Mouse (Mus musculus) induced T-regulatory cell, adult 2 months (primary cell): ENCODE data around the gene H2-DMa.

Experiments used
- DNase-seq: peaks from one replicate; pipeline ENCODE4 v3.0.0-alpha.2; 2012; ENCODE audit warnings: low read depth

H2-DMa gene

GRCm38 (mm10) chr17:34152923-34153322, 33.6 kb downstream of the H2-DMa start, which contains the start of gene H2-DMb1:
Gene H2-DMb1, plus strand, starts transcription at chr17:34153072.
- peak; percentile 81 for DNase-seq

GRCm38 (mm10) chr17:34155534-34155933, 36.2 kb downstream of the H2-DMa start:
- no peak for DNase-seq

GRCm38 (mm10) chr17:34164202-34164895, 45.0 kb downstream of the H2-DMa start:
- DNase-seq: peak; percentile 56

DNA sequence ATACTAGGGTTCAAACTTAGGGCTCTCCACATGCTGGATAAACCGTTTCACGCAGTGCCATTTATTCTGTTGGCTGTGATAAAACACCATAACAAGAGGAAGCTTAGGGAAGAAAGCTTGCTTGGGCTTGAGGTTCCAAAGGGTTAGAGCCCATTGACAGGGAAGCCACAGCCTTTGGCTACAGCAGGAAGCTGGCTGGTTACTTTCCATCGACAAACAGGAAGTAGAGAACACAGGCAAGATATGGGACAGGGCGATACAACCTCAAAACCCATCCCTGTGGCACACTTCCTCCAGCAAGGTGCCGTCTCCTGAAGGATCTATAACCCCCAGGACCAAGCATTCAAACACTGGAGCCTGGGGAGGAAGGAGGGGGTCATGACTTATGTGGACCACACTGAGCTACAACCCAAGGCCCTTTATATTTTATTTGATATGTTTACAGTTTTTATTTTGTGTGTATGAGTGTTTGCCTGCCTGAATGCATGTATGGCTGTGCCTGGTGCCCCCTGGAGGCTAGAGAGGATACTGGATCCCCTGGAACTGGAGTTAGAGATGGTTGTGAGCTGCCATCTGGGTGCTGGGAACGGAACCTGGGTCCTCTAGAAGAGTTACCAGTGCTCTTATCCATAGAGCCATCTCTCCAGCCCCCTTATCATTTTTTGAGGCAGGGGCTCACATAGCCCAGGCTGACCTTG, 45.8 kb downstream of the H2-DMa start:
- DNase-seq: peak; percentile 66

DNA sequence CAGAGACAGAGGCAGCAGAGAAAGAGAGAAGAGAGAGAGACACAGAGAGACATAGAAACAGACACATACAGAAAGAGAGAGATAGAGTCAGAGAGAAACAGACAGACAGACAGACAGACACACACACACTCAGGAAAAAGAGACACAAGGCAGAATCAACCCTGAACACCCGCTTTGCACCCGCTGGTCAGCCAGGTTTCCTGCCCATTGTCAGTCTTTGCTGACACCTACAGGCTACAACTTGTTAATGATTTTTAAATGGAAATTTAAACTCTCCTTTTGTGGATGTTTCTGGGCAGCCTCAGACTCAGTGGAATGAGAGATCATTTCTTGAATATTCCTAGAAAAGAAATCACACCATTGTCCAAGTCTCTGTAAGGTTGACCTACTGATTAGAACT, 49.9 kb downstream of the H2-DMa start:
- DNase-seq: peak; percentile 80

DNA sequence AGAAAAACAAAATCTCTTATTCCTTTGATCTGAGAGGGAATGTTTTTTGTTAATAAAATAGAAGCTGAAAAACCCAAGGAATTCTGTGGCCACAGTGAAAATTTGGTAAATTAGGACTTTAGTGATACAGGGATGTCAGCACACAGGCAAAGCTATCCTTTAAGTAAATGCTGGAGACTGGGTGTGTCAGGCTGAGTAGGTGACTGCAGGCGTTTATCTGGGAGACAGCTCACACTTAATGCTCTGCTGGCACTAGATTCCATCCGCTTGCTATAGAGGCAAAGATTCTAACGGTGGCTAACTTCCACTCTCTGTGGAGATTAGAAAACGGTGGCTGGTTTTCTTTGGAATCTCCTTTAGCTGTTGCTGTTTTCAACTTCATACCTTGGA, 51.1 kb downstream of the H2-DMa start:
- DNase-seq: no peak

GRCm38 (mm10) chr17:34170877-34171498, 51.6 kb downstream of the H2-DMa start:
- peak; percentile 97 for DNase-seq

DNA sequence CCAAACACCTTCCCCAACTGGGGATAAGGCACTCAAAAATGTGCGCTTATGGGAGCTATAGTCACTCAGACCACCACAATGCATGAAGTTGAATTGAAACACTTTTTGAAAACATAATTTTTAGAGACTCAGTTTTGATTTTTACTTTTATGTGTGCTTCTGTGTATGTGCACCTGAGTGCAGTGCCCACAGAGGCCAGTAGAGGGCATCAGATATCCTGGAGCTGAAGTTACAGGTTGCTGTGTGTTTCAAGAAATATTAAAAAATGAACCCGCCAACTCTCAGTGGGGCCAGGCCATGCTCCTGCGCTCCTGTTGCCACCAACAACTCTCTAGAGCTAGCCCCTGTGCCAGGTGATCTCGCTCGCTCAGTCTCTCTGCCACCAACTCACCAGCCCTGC, 53.2 kb downstream of the H2-DMa start:
- DNase-seq: peak; percentile 60

DNA sequence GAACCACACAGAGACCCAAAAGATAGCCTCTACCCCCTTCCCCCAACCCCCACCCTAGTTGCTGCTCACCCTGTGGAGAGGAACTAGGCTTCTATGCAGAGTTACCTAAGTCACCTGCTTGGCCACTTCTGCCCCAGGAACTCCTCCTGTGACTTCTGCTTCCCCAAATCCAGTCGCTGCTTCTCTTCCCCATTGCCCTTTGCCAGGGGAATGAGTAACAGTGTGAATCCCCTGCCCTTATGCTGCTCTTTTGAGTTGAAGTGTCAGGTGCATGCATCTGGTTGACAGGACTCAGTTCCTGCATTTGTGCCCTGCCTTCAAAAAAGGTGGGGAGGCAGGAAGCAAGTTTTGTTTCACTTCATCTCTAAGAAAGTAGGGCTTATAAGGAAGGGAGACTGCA, 54.7 kb downstream of the H2-DMa start:
- peak; percentile 57 for DNase-seq

DNA sequence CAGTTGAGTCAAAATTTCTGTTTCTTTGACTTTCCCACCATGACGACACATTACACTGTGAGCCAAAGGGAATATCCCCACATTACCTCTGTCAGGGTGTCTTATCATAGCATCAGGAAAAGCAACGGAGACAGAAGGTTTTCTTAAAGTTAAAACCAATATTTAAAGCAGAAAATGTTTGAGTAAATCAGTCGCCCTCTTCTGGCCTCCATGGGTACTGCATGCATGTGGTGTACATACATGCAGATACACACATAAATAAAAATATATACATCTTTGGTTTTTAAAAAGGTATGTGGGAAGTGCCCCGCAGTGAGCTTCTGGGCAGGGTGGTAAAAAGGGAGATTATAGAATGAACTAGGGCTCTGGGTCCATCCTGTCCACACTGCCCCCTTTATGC, 57.8 kb downstream of the H2-DMa start:
- peak; percentile 77 for DNase-seq

DNA sequence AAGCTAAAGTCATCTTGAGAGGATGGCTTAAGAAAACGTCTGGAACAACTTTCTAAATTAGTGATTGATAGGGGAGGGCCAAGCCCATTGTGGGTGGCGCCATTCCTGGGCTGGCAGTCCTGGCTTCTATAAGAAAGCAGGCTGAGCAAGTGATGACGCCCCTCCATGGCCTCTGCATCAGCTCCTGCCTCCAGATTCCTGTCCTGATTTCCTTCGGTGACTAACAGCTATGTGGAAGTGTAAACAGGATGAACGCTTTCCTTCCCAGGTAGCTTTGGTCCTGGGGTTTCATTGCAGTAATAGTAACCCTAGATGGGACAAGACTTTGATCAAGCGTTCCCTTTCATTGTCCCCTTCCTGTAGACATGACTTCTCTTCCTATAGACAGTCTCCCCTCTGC, 59.7 kb downstream of the H2-DMa start:
- DNase-seq: no peak

- DNase-seq: peak; percentile 65
These were observed 60.8 kb downstream of the H2-DMa start for GRCm38 (mm10) chr17:34179913-34180859.

GRCm38 (mm10) chr17:34183564-34184219, 64.4 kb downstream of the H2-DMa start:
- no peak for DNase-seq

DNA sequence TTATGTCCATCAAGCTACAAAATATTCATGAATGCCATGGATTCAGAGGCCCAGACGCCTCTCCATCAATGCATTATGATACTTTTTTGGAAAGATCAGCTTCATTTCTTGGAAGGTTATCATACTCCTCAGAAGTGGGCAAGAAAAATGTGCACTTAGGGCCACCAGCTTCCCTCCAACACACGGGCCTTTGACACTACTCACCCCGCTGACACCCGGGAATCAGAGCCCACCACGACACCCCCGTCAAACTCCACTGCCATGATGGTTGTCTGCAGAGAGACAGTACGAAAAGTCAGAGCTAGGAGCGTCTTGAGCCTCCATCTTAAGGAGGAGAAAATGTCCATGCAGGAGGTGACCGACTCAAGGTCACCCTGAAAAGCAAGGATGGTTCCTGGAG, 66.2 kb downstream of the H2-DMa start:
- no peak for DNase-seq

GRCm38 (mm10) chr17:34186885-34187260, 67.5 kb downstream of the H2-DMa start:
- DNase-seq: no peak

DNA sequence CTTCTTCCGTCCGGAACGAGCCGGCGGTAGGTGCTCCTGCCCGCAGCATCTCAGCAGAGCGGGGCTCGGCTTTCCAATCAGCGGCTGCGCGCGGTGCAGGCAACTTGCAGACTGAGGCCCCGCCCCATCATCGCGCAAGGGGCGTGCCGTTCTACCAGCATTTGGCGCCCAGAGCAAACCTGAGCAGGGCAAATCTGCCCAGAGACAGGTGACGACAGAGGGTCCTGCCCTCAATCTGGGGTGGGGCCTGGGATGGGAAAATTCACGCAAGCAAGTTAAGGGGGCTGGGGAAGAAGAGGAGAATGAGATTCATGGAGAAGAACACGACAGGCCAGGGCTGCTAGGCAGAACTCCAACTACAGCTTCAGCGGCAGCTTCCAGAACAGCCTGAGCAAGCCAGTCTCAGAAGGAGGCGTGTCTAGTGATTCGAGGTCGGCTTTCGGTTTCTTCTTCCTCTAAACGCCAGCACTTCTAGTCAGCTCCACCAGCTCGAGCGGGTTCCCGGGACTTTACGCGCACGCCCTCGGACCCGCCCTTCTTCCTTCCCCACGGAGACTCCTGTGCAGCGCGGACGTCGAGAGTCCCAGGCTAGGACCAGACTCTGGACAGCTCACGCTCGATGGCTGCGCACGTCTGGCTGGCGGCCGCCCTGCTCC, 68.0 kb downstream of the H2-DMa start, which contains the start of the genes Tap1 and Psmb9:
Gene Tap1, plus strand, starts transcription at position 293 of the 656 bp plus-strand sequence.
Gene Psmb9, minus strand, starts transcription at position 504 of the 656 bp plus-strand sequence.
- peak; percentile 100 for DNase-seq

GRCm38 (mm10) chr17:34188010-34188409, 68.7 kb downstream of the H2-DMa start:
- peak; percentile 62 for DNase-seq
